Mouse (Mus musculus) kidney, postnatal 4 days (tissue): ENCODE data around the gene Il11.
"Not testable (repeated sequence)": the region's sequence is repeated elsewhere in the genome, so short reads cannot be mapped to it uniquely, and the experiment has no call there.

Experiments
- DNase-seq, 2 experiments: peaks; one replicate each; pipeline ENCODE4 v3.0.0; 2021; ENCODE audit warnings: mixed read lengths in 2 of 2

The Il11 gene

GRCm38 (mm10) chr7:4782759-4783158 lies at the start of gene Il11, which contains the start of gene Tmem190:
TSS of gene Il11 (minus strand) at chr7:4782859.
TSS of gene Tmem190 (plus strand) at chr7:4782937.
- no peak for DNase-seq

- peak in 1 of 2 experiments; percentile 13 for DNase-seq
Measured at GRCm38 (mm10) chr7:4830476-4830875, 47.8 kb upstream of the Il11 start.

- no peak for DNase-seq
Measured at GRCm38 (mm10) chr7:4825365-4825764, 42.7 kb upstream of the Il11 start.

GRCm38 (mm10) chr7:4822162-4822907 lies 39.7 kb upstream of the Il11 start:
- peak in 1 of 2 experiments; percentile 46 for DNase-seq

GRCm38 (mm10) chr7:4821690-4822089 lies 39.0 kb upstream of the Il11 start:
- no peak for DNase-seq

GRCm38 (mm10) chr7:4820925-4821324 lies 38.3 kb upstream of the Il11 start:
- not testable (repeated sequence) for DNase-seq

- DNase-seq, result no peak
Measured at GRCm38 (mm10) chr7:4816559-4816958, 33.9 kb upstream of the Il11 start.

GRCm38 (mm10) chr7:4813105-4813791 lies 30.6 kb upstream of the Il11 start:
- no peak for DNase-seq

- peak; percentile 99 for DNase-seq
Measured at GRCm38 (mm10) chr7:4812303-4813104, 29.8 kb upstream of the Il11 start, which contains the start of gene Ube2s. TSS of gene Ube2s (minus strand) at chr7:4812590.

- DNase-seq, result no peak
Measured at GRCm38 (mm10) chr7:4811842-4812302, 29.2 kb upstream of the Il11 start.

GRCm38 (mm10) chr7:4811131-4811530 lies 28.5 kb upstream of the Il11 start:
- DNase-seq, result not testable (repeated sequence)

GRCm38 (mm10) chr7:4806716-4807115 lies 24.1 kb upstream of the Il11 start:
- DNase-seq, result peak in 1 of 2 experiments; percentile 23

- no peak for DNase-seq
Measured at GRCm38 (mm10) chr7:4802247-4802646, 19.6 kb upstream of the Il11 start.

GRCm38 (mm10) chr7:4795767-4796433 lies 13.2 kb upstream of the Il11 start:
- DNase-seq, result peak in 1 of 2 experiments; percentile 32

- DNase-seq, result no peak
Measured at GRCm38 (mm10) chr7:4794631-4795168, 12.0 kb upstream of the Il11 start.

- DNase-seq, result no peak
Measured at GRCm38 (mm10) chr7:4793674-4794073, 11.0 kb upstream of the Il11 start.

- peak in 1 of 2 experiments; percentile 29 for DNase-seq
Measured at GRCm38 (mm10) chr7:4793248-4793647, 10.6 kb upstream of the Il11 start.

- DNase-seq, result peak; percentile 95 to 97
Measured at GRCm38 (mm10) chr7:4792278-4793212, 9.9 kb upstream of the Il11 start, which contains the start of gene Rpl28. TSS of gene Rpl28 (plus strand) at chr7:4792874.

- DNase-seq, result peak; percentile 71 to 81
Measured at GRCm38 (mm10) chr7:4789436-4789935, 6.8 kb upstream of the Il11 start, which contains the start of gene Tmem238. TSS of gene Tmem238 (minus strand) at chr7:4789656.
